ENCODE assay signal across 18 mouse cellular contexts in the genomic region with DNA sequence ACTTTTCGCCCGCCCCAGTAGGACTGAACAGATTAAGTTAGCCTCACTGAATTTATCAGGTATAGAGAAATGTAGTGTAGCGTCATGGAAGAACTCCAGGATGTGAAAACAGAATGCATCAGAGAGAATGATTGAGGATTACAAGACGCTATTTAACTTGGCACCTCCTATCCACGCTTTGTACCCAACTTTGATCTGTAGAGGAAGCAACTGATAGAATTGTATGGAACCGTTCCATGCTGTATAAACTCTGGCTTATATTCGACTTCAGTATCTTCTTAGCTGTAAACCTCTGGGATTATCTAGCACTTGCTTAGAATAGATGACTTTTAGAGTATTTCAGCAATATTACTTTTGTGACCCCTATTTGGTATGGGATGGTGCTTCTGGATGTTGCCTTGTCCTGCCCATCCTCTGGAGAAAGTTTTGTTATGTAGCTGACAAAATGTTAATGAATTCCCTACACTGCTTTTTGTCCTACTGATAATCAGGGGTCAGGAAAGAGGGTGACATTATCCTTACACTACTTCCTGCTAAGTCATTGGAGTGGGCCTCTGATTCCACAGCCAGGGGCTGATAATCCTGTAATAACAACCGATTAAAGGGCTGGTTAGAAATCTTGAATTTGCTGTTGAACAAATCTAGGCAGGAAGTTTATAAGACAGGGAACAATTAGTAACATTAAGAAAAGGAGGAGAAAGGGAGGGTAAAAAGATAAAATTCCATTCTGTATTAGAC.
"Had no signal": no experiment of that assay in that cellular context is flagged by ENCODE, and none has a peak within 500 bp of the region (broad histone marks: within the 10 kb centered on the region; RNA-seq: fewer than 3 reads in every experiment).

No protein-coding gene starts in this region.

- H3K4me2 ChIP-seq: lung, embryonic 14.5 days; midbrain, embryonic 12.5 days; neural tube, embryonic 13.5 days; neural tube, embryonic 15.5 days had no signal

- H3K4me3 ChIP-seq: midbrain, embryonic 10.5 days; midbrain, embryonic 12.5 days; myocyte; neural tube, embryonic 13.5 days; neural tube, embryonic 15.5 days had no signal

- DNase-seq: lung, embryonic 14.5 days; lung, postnatal 10 days; lung, postnatal 4 days; midbrain, embryonic 14.5 days; retina, postnatal 1 day; right cerebral cortex, adult 18-20 months; right cerebral cortex, postnatal 25 days; right cerebral cortex, postnatal 4 days; spleen, adult 18-20 months; thymus, adult 18-20 months; thymus, postnatal 14 days; thymus, postnatal 36 days had no signal

- H3K27ac ChIP-seq: midbrain, embryonic 10.5 days; midbrain, embryonic 12.5 days; neural tube, embryonic 13.5 days; neural tube, embryonic 15.5 days had no signal

- H3K36me3 ChIP-seq: midbrain, embryonic 10.5 days; midbrain, embryonic 12.5 days; neural tube, embryonic 13.5 days; neural tube, embryonic 15.5 days had no signal

- H3K9me3 ChIP-seq: midbrain, embryonic 10.5 days; midbrain, embryonic 12.5 days; neural tube, embryonic 13.5 days; neural tube, embryonic 15.5 days had no signal

- H3K27me3 ChIP-seq: midbrain, embryonic 12.5 days; neural tube, embryonic 13.5 days; neural tube, embryonic 15.5 days had no signal

- ATAC-seq: midbrain, embryonic 16.5 days had no signal

- H3K4me1 ChIP-seq: midbrain, embryonic 10.5 days; midbrain, embryonic 12.5 days; neural tube, embryonic 13.5 days; neural tube, embryonic 15.5 days had no signal

- H3K9ac ChIP-seq: lung, embryonic 14.5 days; midbrain, embryonic 12.5 days; neural tube, embryonic 13.5 days; neural tube, embryonic 15.5 days had no signal
